Mouse (Mus musculus): ENCODE measurements around the gene Arhgef28.

Arhgef28 gene

DNA sequence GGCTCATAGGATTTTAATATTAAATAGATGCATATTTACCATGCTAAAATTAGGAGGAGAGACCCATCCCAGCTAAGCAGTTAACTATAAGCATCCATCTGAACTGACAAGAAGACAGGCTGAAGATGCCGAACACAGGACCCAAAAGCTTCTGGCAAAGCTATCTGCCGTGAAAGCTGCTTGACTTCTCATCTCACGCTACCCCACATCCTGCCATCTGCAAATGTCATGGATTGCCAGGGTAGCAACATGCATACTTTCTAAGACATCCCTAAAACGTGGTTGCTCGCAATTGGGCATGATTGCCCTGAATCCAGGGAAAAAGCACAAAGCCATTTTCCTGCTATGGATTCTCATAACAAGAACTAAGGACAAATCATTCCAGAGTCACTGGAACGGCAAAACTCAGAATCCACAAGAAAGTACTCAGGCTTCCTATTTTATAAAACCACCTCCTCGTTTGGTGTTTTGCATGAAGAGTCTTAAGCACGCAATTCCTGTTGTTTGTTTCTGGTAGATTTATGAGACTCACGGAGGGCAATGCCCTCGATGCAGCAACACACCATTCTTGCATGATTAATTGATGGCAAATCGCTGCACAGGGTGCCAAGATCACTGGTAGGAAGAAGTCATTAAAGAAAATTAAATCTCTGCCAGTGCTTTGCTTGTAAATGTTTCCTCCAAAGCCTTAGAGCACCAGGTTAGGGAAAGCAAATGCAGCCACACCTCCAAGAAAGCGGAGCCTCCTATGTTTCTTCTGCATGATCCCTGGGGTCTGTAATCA lies 287.9 kb downstream of the Arhgef28 start:
- DNase-seq (ENCODE audit: low spot score in 2 of 2): peak in 1 of 2 experiments; percentile 36

DNA sequence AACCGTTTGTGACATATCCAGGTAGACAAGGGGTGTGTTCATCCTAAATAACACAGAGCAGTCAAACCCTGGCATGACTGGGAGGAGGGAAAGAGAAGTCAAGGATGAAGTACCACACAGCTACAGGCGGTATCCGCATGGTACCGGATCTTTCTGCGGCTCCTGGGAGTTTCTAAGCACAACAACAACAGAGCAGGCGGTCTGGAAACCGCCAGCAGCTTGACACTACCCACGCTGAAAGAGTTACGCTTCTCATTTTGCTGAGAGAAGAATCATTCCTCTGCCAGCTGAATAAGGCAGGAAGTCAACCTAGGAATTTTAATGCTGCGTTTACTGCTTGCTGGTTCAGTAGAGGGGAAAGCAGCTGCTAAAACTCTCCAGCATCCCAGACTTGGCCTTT lies 295.2 kb downstream of the Arhgef28 start:
- peak; percentile 73 to 81 for DNase-seq (ENCODE audit: low spot score in 2 of 2)

GRCm38 (mm10) chr13:97902821-97903220 lies 303.4 kb downstream of the Arhgef28 start:
- no peak for DNase-seq (ENCODE audit: low spot score in 2 of 2)

- peak; percentile 68 to 72 for DNase-seq (ENCODE audit: low spot score in 2 of 2)
Measured at GRCm38 (mm10) chr13:97900380-97900758, 305.9 kb downstream of the Arhgef28 start.

GRCm38 (mm10) chr13:97899604-97900379 lies 306.4 kb downstream of the Arhgef28 start:
- no peak for DNase-seq (ENCODE audit: low spot score in 2 of 2)

DNA sequence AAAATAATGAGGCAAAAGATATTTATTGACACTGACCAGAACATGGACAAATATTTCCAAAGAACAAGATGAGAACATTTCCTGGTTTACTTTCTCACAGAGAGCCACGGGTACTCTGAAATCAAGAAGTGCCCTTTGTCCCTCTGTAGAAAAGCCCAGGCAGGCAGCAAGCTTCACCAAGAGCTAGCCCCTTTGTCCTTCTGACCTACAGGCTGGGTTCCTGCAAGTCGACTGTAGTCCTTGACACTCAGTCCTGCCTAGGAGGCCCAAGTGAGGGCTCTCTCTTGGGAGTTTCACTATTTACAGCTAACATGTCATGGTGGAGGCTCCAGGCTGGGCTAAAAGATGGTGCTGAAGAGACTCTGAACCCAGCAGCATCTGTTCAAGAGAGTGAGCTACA lies 307.6 kb downstream of the Arhgef28 start:
- DNase-seq (ENCODE audit: low spot score in 2 of 2): no peak

DNA sequence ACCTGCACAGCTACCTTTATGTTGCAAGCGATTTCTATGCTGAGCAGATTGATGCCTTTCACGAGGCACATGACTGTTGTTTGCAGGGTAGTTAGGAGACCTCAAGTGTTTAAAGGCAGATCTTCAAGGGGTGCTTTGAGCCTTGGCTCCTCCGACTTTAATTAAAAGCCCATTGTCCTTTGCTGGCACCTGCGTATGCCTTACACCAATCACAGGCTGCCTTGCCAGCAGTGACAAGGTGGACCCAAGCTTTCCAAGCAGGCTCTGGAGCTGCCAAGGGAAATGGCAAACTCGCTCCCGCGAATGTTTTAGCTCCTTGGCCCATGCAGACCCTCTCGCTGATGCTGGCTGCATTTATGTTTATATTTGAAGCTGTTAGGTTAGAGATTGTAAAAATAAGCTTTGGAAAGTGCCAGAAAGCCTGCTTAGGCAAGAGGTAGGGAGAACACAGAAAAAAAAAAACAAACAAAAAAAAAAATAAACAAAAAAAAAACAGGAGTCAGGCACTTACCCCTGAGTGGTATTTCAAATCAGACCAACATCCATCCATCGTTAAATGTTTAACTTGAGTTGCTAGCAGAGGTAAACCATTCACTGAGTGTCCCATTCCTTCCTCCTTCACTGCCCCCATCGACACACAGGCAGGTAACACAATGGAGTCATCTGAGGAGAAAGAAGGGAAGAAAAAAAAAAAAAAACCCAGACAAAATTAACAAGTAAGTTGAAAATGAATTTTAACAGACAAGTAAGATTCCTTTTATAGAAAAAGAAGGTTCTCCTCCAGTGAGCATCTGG lies 313.0 kb downstream of the Arhgef28 start:
- no peak for DNase-seq (ENCODE audit: low spot score in 2 of 2)

DNA sequence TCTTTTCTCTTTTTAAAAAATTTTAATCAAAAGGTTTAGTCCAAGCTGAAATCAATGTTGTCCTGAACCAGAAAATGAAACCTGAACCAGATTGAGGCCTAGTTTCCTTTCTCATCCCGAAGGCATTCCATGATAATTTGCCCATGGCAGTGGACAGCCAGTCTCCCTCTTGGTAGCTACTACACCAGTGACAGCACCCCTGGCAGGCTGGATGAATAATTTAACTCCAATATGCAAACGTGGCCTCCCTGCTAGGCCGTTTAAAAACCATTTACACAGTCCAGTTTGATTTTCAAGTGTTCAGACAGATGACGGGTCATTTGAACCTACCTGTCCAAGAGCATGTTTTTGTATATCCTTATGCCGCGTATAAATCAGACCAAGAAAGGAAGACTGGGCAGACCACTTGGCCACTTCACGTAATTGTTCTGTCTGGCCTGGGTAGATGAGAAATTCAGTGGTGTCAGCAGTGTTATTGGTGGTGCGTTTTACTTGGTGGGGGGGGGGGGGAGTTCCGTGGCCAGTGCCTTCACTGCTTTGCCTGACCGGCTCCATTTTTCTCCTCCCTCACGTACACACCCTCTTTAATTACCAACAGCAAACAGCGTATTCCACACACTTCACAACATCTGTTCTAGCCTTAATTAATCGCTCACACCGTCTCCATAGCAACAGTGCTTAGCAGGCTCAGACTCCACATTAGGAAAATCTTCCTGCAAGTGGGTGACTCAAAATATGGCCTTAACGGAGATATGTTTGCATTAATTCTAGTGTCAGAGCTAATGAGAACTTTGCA lies 314.0 kb downstream of the Arhgef28 start:
- DNase-seq (ENCODE audit: low spot score in 2 of 2): peak; percentile 50 to 51

DNA sequence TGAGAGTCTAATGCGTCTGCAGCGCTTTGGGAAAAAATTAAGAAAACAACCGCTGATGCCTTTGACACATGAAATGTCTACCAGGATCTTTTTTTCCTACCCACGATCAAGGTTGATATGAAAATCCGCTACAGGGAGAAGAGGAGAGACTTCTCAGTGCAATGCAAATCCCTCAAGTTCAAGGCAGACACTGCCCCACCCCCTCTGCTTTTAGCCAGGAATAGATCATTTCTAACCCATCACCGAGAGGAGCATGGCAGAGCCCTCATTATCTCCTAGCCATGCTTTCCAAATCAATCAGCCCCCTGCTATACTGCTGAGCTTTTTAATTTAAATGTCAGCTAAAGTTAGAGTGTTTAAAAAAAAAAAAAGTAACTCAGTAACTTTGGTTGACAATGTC lies 318.2 kb downstream of the Arhgef28 start:
- no peak for DNase-seq (ENCODE audit: low spot score in 2 of 2)

DNA sequence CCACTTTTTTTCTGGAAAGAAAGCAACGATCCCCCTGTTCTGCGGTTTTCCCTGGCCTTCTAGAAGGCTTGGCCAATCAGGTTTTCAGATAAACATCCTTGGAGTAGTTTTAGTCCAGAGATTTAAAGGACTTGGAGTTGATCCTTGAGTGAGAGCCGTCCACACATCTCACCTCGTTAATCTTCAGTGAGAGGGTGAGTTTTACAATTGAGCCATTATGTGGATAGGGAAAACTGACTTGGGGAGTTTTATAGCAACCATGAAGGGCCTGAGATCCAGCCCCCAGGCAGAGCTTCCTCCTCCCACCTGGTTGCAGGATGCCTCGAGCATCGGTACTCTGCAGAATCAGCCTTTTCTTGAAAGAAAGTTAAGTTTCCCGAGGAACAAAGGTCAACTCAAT lies 318.7 kb downstream of the Arhgef28 start:
- no peak for DNase-seq (ENCODE audit: low spot score in 2 of 2)

DNA sequence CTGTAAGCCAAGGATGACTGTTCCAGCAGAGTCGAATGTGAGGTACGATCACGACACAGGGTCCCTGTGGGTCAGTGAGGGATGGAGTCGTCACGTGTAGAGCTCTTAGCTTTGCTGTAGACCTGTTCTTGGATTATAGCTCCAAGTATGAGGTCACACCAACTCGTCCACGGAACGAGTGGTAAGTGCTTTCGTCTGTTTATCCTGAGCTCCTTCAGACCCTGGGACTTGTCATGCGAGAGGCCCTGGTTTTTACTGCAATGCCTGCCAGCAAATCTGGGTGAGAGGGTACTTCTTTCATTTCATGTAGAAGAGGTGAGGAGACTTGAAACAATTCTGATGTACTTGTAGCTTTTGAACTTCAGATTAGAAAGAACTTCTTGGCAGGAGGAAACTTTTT lies 322.6 kb downstream of the Arhgef28 start:
- DNase-seq (ENCODE audit: low spot score in 2 of 2): no peak

DNA sequence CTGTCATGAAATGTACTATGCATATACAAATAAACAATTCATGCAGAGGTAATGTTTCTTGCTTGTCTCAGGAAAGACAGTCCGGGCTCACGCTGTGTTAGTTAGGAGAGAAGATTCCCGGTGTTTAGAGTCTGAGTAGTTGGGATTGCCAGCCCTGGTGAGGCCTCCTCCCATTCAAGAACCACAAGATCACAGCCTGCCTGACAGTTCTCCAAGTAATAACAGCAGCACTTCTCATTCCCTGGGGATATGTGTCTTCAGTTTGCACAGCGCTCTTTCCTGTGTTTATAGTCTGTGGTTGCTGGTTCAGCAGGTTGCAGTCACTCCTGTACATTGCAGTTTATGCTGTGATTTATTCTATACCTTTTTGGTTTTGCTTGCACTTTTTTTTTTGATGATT lies 329.8 kb downstream of the Arhgef28 start:
- DNase-seq (ENCODE audit: low spot score in 2 of 2): no peak

- no peak for DNase-seq (ENCODE audit: low spot score in 2 of 2)
Measured at GRCm38 (mm10) chr13:97876031-97876430, 330.2 kb downstream of the Arhgef28 start.

GRCm38 (mm10) chr13:97869428-97869827 lies 336.8 kb downstream of the Arhgef28 start:
- no peak for DNase-seq (ENCODE audit: low spot score in 2 of 2)

GRCm38 (mm10) chr13:97867322-97867962 lies 338.8 kb downstream of the Arhgef28 start:
- no peak for DNase-seq (ENCODE audit: low spot score in 2 of 2)

DNA sequence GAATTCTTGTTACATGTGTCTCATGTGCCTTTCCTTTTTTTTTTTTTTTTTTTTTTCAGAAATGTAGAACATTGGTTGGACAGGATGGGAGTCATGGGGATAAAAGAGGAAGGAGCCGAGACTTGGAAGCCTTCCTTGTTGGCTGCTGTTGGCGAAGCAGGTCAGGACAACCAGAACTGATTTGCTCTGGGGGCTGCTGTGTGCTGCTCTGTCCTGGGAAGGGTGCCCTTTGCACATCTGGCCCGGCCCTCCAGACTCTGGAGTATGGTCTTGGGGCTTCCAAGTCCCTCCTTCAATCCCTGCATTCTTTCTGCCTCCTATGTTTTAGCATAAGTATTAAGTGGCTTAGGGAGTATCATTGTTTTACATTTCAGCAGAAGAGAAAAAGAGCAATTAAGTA lies 347.2 kb downstream of the Arhgef28 start:
- DNase-seq (ENCODE audit: low spot score in 2 of 2): no peak

DNA sequence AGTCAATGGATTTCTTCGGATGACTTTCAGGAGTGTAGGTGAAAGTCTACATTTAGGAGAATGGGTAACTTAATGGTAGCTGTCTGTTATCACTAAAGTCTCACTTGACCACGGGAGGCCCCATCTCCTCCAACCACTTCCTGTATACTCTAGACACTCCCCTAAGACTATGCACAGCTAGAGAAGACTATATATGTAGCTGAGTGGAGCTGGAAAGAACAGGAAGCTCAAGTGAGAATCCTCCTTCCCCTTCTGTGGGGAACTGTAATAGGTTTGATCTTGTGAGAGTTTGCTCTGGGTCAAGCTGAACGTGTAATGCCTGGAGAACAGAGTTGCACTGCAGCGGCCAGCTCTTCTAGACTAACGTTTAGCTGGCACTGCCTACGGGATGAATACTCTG lies 348.4 kb downstream of the Arhgef28 start:
- DNase-seq (ENCODE audit: low spot score in 2 of 2): no peak

DNA sequence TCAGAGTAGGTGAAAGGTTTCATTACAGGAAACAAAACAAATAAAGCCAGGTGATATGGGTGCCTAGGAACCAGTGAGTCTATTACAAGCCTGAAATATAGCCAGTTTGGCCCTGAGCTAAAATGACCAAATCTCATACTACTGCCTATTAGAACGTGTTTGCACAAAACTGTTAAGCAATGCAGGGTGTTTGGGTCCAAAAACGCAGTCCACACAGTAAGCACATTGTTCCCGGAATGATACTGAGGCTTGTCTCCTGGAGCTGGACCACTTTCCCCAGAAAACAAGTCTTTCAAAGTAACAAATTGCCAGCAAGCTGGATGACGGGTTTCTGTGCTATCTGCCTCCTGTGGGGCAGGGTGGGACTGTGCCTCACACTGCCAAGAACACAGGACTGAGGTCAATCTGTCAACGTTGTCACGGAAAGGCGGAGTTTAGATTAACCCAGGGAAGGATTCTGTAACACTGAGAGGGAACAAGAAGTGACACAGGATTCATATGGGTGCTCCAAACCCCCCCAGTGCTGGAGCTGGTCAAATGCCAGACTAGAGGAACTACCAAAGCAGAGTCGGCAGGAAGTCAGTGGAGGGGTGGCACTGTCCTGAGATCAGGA lies 352.8 kb downstream of the Arhgef28 start:
- no peak for DNase-seq (ENCODE audit: low spot score in 2 of 2)

Measured in right cerebral cortex, adult 2 months (tissue).